Mouse (Mus musculus): Measurements from ENCODE around the gene Zic4. TPM values are rescaled to one million over a fixed set of nuclear protein-coding genes. Genes with fewer than 3 reads are reported as not detected.

Gene Zic4
- polyA plus RNA-seq, 1 experiment: not detected

- Histone ChIP-seq H3K4me1 (ENCODE audit: control insufficient read depth, insufficient read depth, low read length) (no peaks in the 10 kb centered on the region), H3K27ac (ENCODE audit: insufficient read depth, low read length) (no peak overlapping the region)
Measured at GRCm38 (mm10) chr9:91361033-91361855, 969 bp upstream of the Zic4 start.

GRCm38 (mm10) chr9:91363011-91363730 lies 958 bp downstream of the Zic4 start:
- Histone ChIP-seq H3K4me1 (ENCODE audit: control insufficient read depth, insufficient read depth, low read length) (no peaks in the 10 kb centered on the region), H3K9me3 (replicated peaks; ENCODE audit: control insufficient read depth, insufficient read depth, low read length, poor library complexity, severe bottlenecking) (no peaks in the 10 kb centered on the region), H3K27ac (ENCODE audit: insufficient read depth, low read length) (no peak overlapping the region), H3K27me3 (ENCODE audit: control insufficient read depth, insufficient read depth, low read length, poor library complexity, severe bottlenecking) (peaks cover 39% of the 10 kb centered on the region), H3K4me3 (ENCODE audit: low read depth, low read length) (no peak overlapping the region), H3K9ac (ENCODE audit: low read depth, poor library complexity, severe bottlenecking) (no peak overlapping the region), H3K36me3 (ENCODE audit: control insufficient read depth, insufficient read depth, low read length, poor library complexity, severe bottlenecking) (no peaks in the 10 kb centered on the region)
- no peak for TF ChIP-seq CTCF (IDR thresholded peaks at IDR 0.05; ENCODE audit: low read depth, low read length)

More at GRCm38 (mm10) chr9:91361033-91361855, 969 bp upstream of the Zic4 start:
- peaks cover 28% of the 10 kb centered on the region for H3K27me3 ChIP-seq (ENCODE audit: control insufficient read depth, insufficient read depth, low read length, poor library complexity, severe bottlenecking)
- TF ChIP-seq EP300 (IDR thresholded peaks at IDR 0.05; ENCODE audit: insufficient read depth, low read depth, low read length) (no peak), POLR2A (IDR thresholded peaks at IDR 0.05; ENCODE audit: insufficient read depth, low read length) (no peak), CTCF (IDR thresholded peaks at IDR 0.05; ENCODE audit: low read depth, low read length) (no peak)
- H3K4me3 ChIP-seq (ENCODE audit: low read depth, low read length): peak overlapping the region; percentile 17
- H3K9ac ChIP-seq (ENCODE audit: low read depth, poor library complexity, severe bottlenecking): no peak overlapping the region
- H3K36me3 ChIP-seq (ENCODE audit: control insufficient read depth, insufficient read depth, low read length, poor library complexity, severe bottlenecking): no peaks in the 10 kb centered on the region
- no peaks in the 10 kb centered on the region for H3K9me3 ChIP-seq (replicated peaks; ENCODE audit: control insufficient read depth, insufficient read depth, low read length, poor library complexity, severe bottlenecking)

- no peaks in the 10 kb centered on the region for H3K4me1 ChIP-seq (ENCODE audit: control insufficient read depth, insufficient read depth, low read length)
- peaks cover 43% of the 10 kb centered on the region for H3K27me3 ChIP-seq (ENCODE audit: control insufficient read depth, insufficient read depth, low read length, poor library complexity, severe bottlenecking)
- no peak overlapping the region for H3K4me3 ChIP-seq (ENCODE audit: low read depth, low read length)
- no peak overlapping the region for H3K27ac ChIP-seq (ENCODE audit: insufficient read depth, low read length)
- no peaks in the 10 kb centered on the region for H3K36me3 ChIP-seq (ENCODE audit: control insufficient read depth, insufficient read depth, low read length, poor library complexity, severe bottlenecking)
- H3K9me3 ChIP-seq (replicated peaks; ENCODE audit: control insufficient read depth, insufficient read depth, low read length, poor library complexity, severe bottlenecking): no peaks in the 10 kb centered on the region
- H3K9ac ChIP-seq (ENCODE audit: low read depth, poor library complexity, severe bottlenecking): no peak overlapping the region
- TF ChIP-seq POLR2A (IDR thresholded peaks at IDR 0.05; ENCODE audit: insufficient read depth, low read length) (no peak), CTCF (IDR thresholded peaks at IDR 0.05; ENCODE audit: low read depth, low read length) (no peak), EP300 (IDR thresholded peaks at IDR 0.05; ENCODE audit: insufficient read depth, low read depth, low read length) (no peak)
Measured at GRCm38 (mm10) chr9:91363814-91364126, 1.6 kb downstream of the Zic4 start.

GRCm38 (mm10) chr9:91364127-91364970 lies 2.1 kb downstream of the Zic4 start:
- Histone ChIP-seq H3K27ac (ENCODE audit: insufficient read depth, low read length) (no peak overlapping the region), H3K4me1 (ENCODE audit: control insufficient read depth, insufficient read depth, low read length) (no peaks in the 10 kb centered on the region)

GRCm38 (mm10) chr9:91364971-91365501 lies 2.8 kb downstream of the Zic4 start:
- TF ChIP-seq POLR2A (IDR thresholded peaks at IDR 0.05; ENCODE audit: insufficient read depth, low read length) (no peak), CTCF (IDR thresholded peaks at IDR 0.05; ENCODE audit: low read depth, low read length) (no peak), EP300 (IDR thresholded peaks at IDR 0.05; ENCODE audit: insufficient read depth, low read depth, low read length) (no peak)
- Histone ChIP-seq H3K9ac (ENCODE audit: low read depth, poor library complexity, severe bottlenecking) (peak overlapping the region; percentile 38; the same call in 1 of the 2 replicates), H3K4me1 (ENCODE audit: control insufficient read depth, insufficient read depth, low read length) (no peaks in the 10 kb centered on the region)

More at GRCm38 (mm10) chr9:91364127-91364970, 2.1 kb downstream of the Zic4 start:
- no peaks in the 10 kb centered on the region for H3K36me3 ChIP-seq (ENCODE audit: control insufficient read depth, insufficient read depth, low read length, poor library complexity, severe bottlenecking)
- peaks cover 44% of the 10 kb centered on the region for H3K27me3 ChIP-seq (ENCODE audit: control insufficient read depth, insufficient read depth, low read length, poor library complexity, severe bottlenecking)
- H3K9ac ChIP-seq (ENCODE audit: low read depth, poor library complexity, severe bottlenecking): peak overlapping the region; percentile 38; the same call in 1 of the 2 replicates
- peak overlapping the region; percentile 49 for H3K4me3 ChIP-seq (ENCODE audit: low read depth, low read length)
- no peak for TF ChIP-seq CTCF (IDR thresholded peaks at IDR 0.05; ENCODE audit: low read depth, low read length)
- TF ChIP-seq EP300 (IDR thresholded peaks at IDR 0.05; ENCODE audit: insufficient read depth, low read depth, low read length): no peak
- no peak for TF ChIP-seq POLR2A (IDR thresholded peaks at IDR 0.05; ENCODE audit: insufficient read depth, low read length)
- H3K9me3 ChIP-seq (replicated peaks; ENCODE audit: control insufficient read depth, insufficient read depth, low read length, poor library complexity, severe bottlenecking): no peaks in the 10 kb centered on the region

More at GRCm38 (mm10) chr9:91364971-91365501, 2.8 kb downstream of the Zic4 start:
- Histone ChIP-seq H3K27me3 (ENCODE audit: control insufficient read depth, insufficient read depth, low read length, poor library complexity, severe bottlenecking) (peaks cover 44% of the 10 kb centered on the region), H3K27ac (ENCODE audit: insufficient read depth, low read length) (no peak overlapping the region), H3K4me3 (ENCODE audit: low read depth, low read length) (peak overlapping the region; percentile 49), H3K9me3 (replicated peaks; ENCODE audit: control insufficient read depth, insufficient read depth, low read length, poor library complexity, severe bottlenecking) (no peaks in the 10 kb centered on the region), H3K36me3 (ENCODE audit: control insufficient read depth, insufficient read depth, low read length, poor library complexity, severe bottlenecking) (no peaks in the 10 kb centered on the region)
